Mouse (Mus musculus): ENCODE measurements at regions not wholly inside any gene's neighbourhood (a gene's known extent, or its start where the extent isn't known, plus 50 kb on each side); places are given as distances from the start of the nearest gene placed in this dataset.

GRCm38 (mm10) chr9:49954601-49955000 lies 155.9 kb upstream of the Ncam1 start:
- no peak for DNase-seq (ENCODE audit: low read depth, low spot score)

- no peak for DNase-seq (ENCODE audit: low read depth, low spot score)
Observed at GRCm38 (mm10) chr9:49950321-49950720, 151.6 kb upstream of the Ncam1 start.

GRCm38 (mm10) chr9:49948546-49948945 lies 149.8 kb upstream of the Ncam1 start:
- no peak for DNase-seq (ENCODE audit: low read depth, low spot score)

- DNase-seq (ENCODE audit: low read depth, low spot score), result no peak
Observed at GRCm38 (mm10) chr9:49946857-49947256, 148.1 kb upstream of the Ncam1 start.

- DNase-seq (ENCODE audit: low read depth, low spot score), result peak; percentile 77
Observed at GRCm38 (mm10) chr9:49935555-49936376, 137.0 kb upstream of the Ncam1 start.

- peak; percentile 30 for DNase-seq (ENCODE audit: low read depth, low spot score)
Observed at GRCm38 (mm10) chr9:49928041-49928656, 129.4 kb upstream of the Ncam1 start.

- DNase-seq (ENCODE audit: low read depth, low spot score), result no peak
Observed at GRCm38 (mm10) chr9:49927281-49927680, 128.6 kb upstream of the Ncam1 start.

- DNase-seq (ENCODE audit: low read depth, low spot score), result no peak
Observed at GRCm38 (mm10) chr9:49925796-49926195, 127.1 kb upstream of the Ncam1 start.

GRCm38 (mm10) chr9:49923981-49924501 lies 125.3 kb upstream of the Ncam1 start:
- no peak for DNase-seq (ENCODE audit: low read depth, low spot score)

- no peak for DNase-seq (ENCODE audit: low read depth, low spot score)
Observed at GRCm38 (mm10) chr9:49922770-49923169, 124.0 kb upstream of the Ncam1 start.

- peak; percentile 47 for DNase-seq (ENCODE audit: low read depth, low spot score)
Observed at GRCm38 (mm10) chr9:49922162-49922561, 123.4 kb upstream of the Ncam1 start.

- DNase-seq (ENCODE audit: low read depth, low spot score), result no peak
Observed at GRCm38 (mm10) chr9:49921306-49921705, 122.6 kb upstream of the Ncam1 start.

GRCm38 (mm10) chr9:49915046-49915719 lies 116.5 kb upstream of the Ncam1 start:
- no peak for DNase-seq (ENCODE audit: low read depth, low spot score)

- no peak for DNase-seq (ENCODE audit: low read depth, low spot score)
Observed at GRCm38 (mm10) chr9:49913677-49914076, 115.0 kb upstream of the Ncam1 start.

- DNase-seq (ENCODE audit: low read depth, low spot score), result peak; percentile 30
Observed at GRCm38 (mm10) chr9:49912306-49912705, 113.6 kb upstream of the Ncam1 start.

GRCm38 (mm10) chr9:49906306-49906705 lies 107.6 kb upstream of the Ncam1 start:
- DNase-seq (ENCODE audit: low read depth, low spot score), result no peak

- no peak for DNase-seq (ENCODE audit: low read depth, low spot score)
Observed at GRCm38 (mm10) chr9:49905703-49906102, 107.0 kb upstream of the Ncam1 start.

GRCm38 (mm10) chr9:49898947-49899346 lies 100.2 kb upstream of the Ncam1 start:
- DNase-seq (ENCODE audit: low read depth, low spot score), result no peak

GRCm38 (mm10) chr9:49884516-49885343 lies 86.0 kb upstream of the Ncam1 start:
- DNase-seq (ENCODE audit: low read depth, low spot score), result no peak

GRCm38 (mm10) chr9:49879361-49880128 lies 80.8 kb upstream of the Ncam1 start:
- no peak for DNase-seq (ENCODE audit: low read depth, low spot score)

GRCm38 (mm10) chr9:49874881-49875280 lies 76.2 kb upstream of the Ncam1 start:
- DNase-seq (ENCODE audit: low read depth, low spot score), result no peak
